Comparison of ENCODE assay signal across 9 mouse cellular contexts in genomic region chr5:115514346-115514745, GRCm38 (mm10). TPM values are rescaled to one million over a fixed set of nuclear protein-coding genes. Genes with fewer than 3 reads are reported as not detected.
A peak's percentile ranks its signal among the peaks of the same experiment; 100 is the strongest.
DNase-seq lines count a peak whose midpoint lies in the region; ATAC-seq and TF ChIP-seq lines count a peak whose summit lies in the region.
"Had no signal": no experiment of that assay in that cellular context is flagged by ENCODE, and none has a peak within 500 bp of the region (broad histone marks: within the 10 kb centered on the region; RNA-seq: fewer than 3 reads in every experiment).

No protein-coding gene starts in this region.

- H3K27me3 ChIP-seq in forebrain, embryonic 14.5 days (replicated peaks; ENCODE audit: control insufficient read depth, insufficient read depth, low read length), result no peaks in the 10 kb centered on the region
- no peaks in the 10 kb centered on the region for H3K27me3 ChIP-seq in forebrain, embryonic 16.5 days (replicated peaks; ENCODE audit: control insufficient read depth, insufficient read depth, low read length)
- no peaks in the 10 kb centered on the region for H3K27me3 ChIP-seq in lung, embryonic 14.5 days (ENCODE audit: insufficient read depth, low read length)
- H3K27me3 ChIP-seq in hindbrain, embryonic 15.5 days, result no peaks in the 10 kb centered on the region
- H3K27me3 ChIP-seq in liver, postnatal 0 days (ENCODE audit: insufficient read depth, low read length), result no peaks in the 10 kb centered on the region

- no peak for TF ChIP-seq CTCF in lung, embryonic 14.5 days (IDR thresholded peaks at IDR 0.05; ENCODE audit: low read depth)
- no peak for TF ChIP-seq CTCF in liver, postnatal 0 days (IDR thresholded peaks at IDR 0.05; ENCODE audit: low read depth)

- no peaks in the 10 kb centered on the region for H3K36me3 ChIP-seq in forebrain, embryonic 14.5 days (ENCODE audit: control insufficient read depth, insufficient read depth, low read length)
- no peaks in the 10 kb centered on the region for H3K36me3 ChIP-seq in forebrain, embryonic 16.5 days (ENCODE audit: control insufficient read depth, insufficient read depth)
- H3K36me3 ChIP-seq in lung, embryonic 14.5 days (ENCODE audit: insufficient read depth), result 0 out of 2 replicates have a peak, but pooled peaks cover 15% of the 10 kb centered on the region
- H3K36me3 ChIP-seq in hindbrain, embryonic 15.5 days, result no peaks in the 10 kb centered on the region
- H3K36me3 ChIP-seq in liver, postnatal 0 days (replicated peaks; ENCODE audit: insufficient read depth, low read length), result peaks cover 9% of the 10 kb centered on the region; the same call in 1 of the 2 replicates

- no peak overlapping the region for H3K4me2 ChIP-seq in forebrain, embryonic 14.5 days (ENCODE audit: low read length)
- no peak overlapping the region for H3K4me2 ChIP-seq in forebrain, embryonic 16.5 days (ENCODE audit: low read length)
- peak overlapping the region; percentile 55 for H3K4me2 ChIP-seq in lung, embryonic 14.5 days
- H3K4me2 ChIP-seq in hindbrain, embryonic 15.5 days, result no peak overlapping the region
- H3K4me2 ChIP-seq in liver, postnatal 0 days (ENCODE audit: low read depth, low read length), result peak overlapping the region; percentile 63

- no peak overlapping the region for H3K4me3 ChIP-seq in forebrain, embryonic 14.5 days (ENCODE audit: low read depth, low read length)
- H3K4me3 ChIP-seq in forebrain, embryonic 16.5 days (replicated peaks; ENCODE audit: low read length), result no peak overlapping the region
- no peak overlapping the region for H3K4me3 ChIP-seq in lung, embryonic 14.5 days (ENCODE audit: low read depth, low read length)
- H3K4me3 ChIP-seq in hindbrain, embryonic 15.5 days, result no peak overlapping the region
- H3K4me3 ChIP-seq in liver, postnatal 0 days (ENCODE audit: low read depth, low read length), result no peak overlapping the region

- peak overlapping the region; percentile 62; the same call in 1 of the 2 replicates for H3K27ac ChIP-seq in forebrain, embryonic 14.5 days (ENCODE audit: low read depth, low read length)
- no peak overlapping the region for H3K27ac ChIP-seq in forebrain, embryonic 16.5 days (ENCODE audit: low read length)
- H3K27ac ChIP-seq in lung, embryonic 14.5 days (ENCODE audit: low read depth), result peak overlapping the region; percentile 96
- peak overlapping the region; percentile 72; the same call in 1 of the 2 replicates for H3K27ac ChIP-seq in hindbrain, embryonic 15.5 days (replicated peaks)
- peak overlapping the region; percentile 95 for H3K27ac ChIP-seq in liver, postnatal 0 days (ENCODE audit: low read depth)

- peaks cover 18% of the 10 kb centered on the region for H3K4me1 ChIP-seq in forebrain, embryonic 14.5 days (ENCODE audit: control insufficient read depth, insufficient read depth, low read length)
- H3K4me1 ChIP-seq in forebrain, embryonic 16.5 days (replicated peaks; ENCODE audit: control insufficient read depth, insufficient read depth, low read length), result peaks cover 18% of the 10 kb centered on the region
- H3K4me1 ChIP-seq in lung, embryonic 14.5 days (ENCODE audit: insufficient read depth), result peaks cover 18% of the 10 kb centered on the region
- peaks cover 29% of the 10 kb centered on the region for H3K4me1 ChIP-seq in hindbrain, embryonic 15.5 days (replicated peaks)
- H3K4me1 ChIP-seq in liver, postnatal 0 days (ENCODE audit: insufficient read depth), result peaks cover 48% of the 10 kb centered on the region

- WGBS in forebrain, embryonic 14.5 days, result 85% methylated on average over 6 of the region's 6 CpGs
- 84% methylated on average over 6 of the region's 6 CpGs for WGBS in forebrain, embryonic 16.5 days
- WGBS in lung, embryonic 14.5 days, result 72% methylated on average over 6 of the region's 6 CpGs
- 83% methylated on average over 6 of the region's 6 CpGs for WGBS in hindbrain, embryonic 15.5 days
- WGBS in liver, postnatal 0 days (ENCODE audit: insufficient replicate concordance), result 53% methylated on average over 6 of the region's 6 CpGs

- DNase-seq in forebrain, embryonic 14.5 days (ENCODE audit: low spot score), result no peak
- DNase-seq in lung, embryonic 14.5 days, result no peak
- DNase-seq in lung, postnatal 14 days, result no peak
- DNase-seq in liver, postnatal 0 days, result peak; percentile 38
- DNase-seq in right cerebral cortex, adult 18-20 months, result no peak
- DNase-seq in frontal cortex, postnatal 10 days (ENCODE audit: low spot score in 2 of 2), result no peak

- H3K9me3 ChIP-seq in forebrain, embryonic 14.5 days (replicated peaks; ENCODE audit: control insufficient read depth, low read length), result no peaks in the 10 kb centered on the region
- H3K9me3 ChIP-seq in forebrain, embryonic 16.5 days (ENCODE audit: control insufficient read depth, low read length), result no peaks in the 10 kb centered on the region
- no peaks in the 10 kb centered on the region for H3K9me3 ChIP-seq in lung, embryonic 14.5 days (ENCODE audit: low read depth, low read length)
- H3K9me3 ChIP-seq in hindbrain, embryonic 15.5 days, result no peaks in the 10 kb centered on the region
- no peaks in the 10 kb centered on the region for H3K9me3 ChIP-seq in liver, postnatal 0 days (ENCODE audit: low read length)

- no peak for ATAC-seq in forebrain, embryonic 14.5 days
- no peak for ATAC-seq in forebrain, embryonic 16.5 days
- ATAC-seq in lung, embryonic 14.5 days (ENCODE audit: insufficient read depth), result peak; percentile 25
- ATAC-seq in hindbrain, embryonic 15.5 days (ENCODE audit: low FRiP score, low read depth), result no peak
- peak; percentile 72 for ATAC-seq in liver, postnatal 0 days
- ATAC-seq: midbrain, embryonic 16.5 days had no signal

- no peak for TF ChIP-seq EP300 in liver, postnatal 0 days (IDR thresholded peaks at IDR 0.05; ENCODE audit: low read depth)

- peak overlapping the region; percentile 4; the same call in 1 of the 2 replicates for H3K9ac ChIP-seq in forebrain, embryonic 14.5 days (ENCODE audit: low read length)
- no peak overlapping the region for H3K9ac ChIP-seq in forebrain, embryonic 16.5 days (replicated peaks; ENCODE audit: low read depth, low read length)
- H3K9ac ChIP-seq in lung, embryonic 14.5 days, result peak overlapping the region; percentile 52; the same call in 1 of the 2 replicates
- no peak overlapping the region for H3K9ac ChIP-seq in hindbrain, embryonic 15.5 days
- H3K9ac ChIP-seq in liver, postnatal 0 days (replicated peaks), result peak overlapping the region; percentile 62; the same call in 1 of the 2 replicates

RNA-seq across cellular contexts. Expression of gene Pxn, which starts 7.9 kb away (rescaled TPM):
- polyA plus RNA-seq in forebrain, embryonic 14.5 days (2014; fragmentation: Nextera tagmentation; extraction: Ambion mirVana), result 7.5 and 9.8 TPM in 2 replicates
- polyA plus RNA-seq in forebrain, embryonic 16.5 days (2015; fragmentation: Nextera tagmentation; extraction: Ambion mirVana), result 20.6 and 22.5 TPM in 2 replicates
- 22.3 and 25.2 TPM in 2 replicates for polyA plus RNA-seq in lung, embryonic 14.5 days (2014; fragmentation: Nextera tagmentation; extraction: Ambion mirVana)
- 22.0 and 24.3 TPM in 2 replicates for polyA plus RNA-seq in hindbrain, embryonic 15.5 days (2015; fragmentation: Nextera tagmentation; extraction: Ambion mirVana)
- 14.9 and 16.3 TPM in 2 replicates for polyA plus RNA-seq in liver, postnatal 0 days (2015; fragmentation: Nextera tagmentation; extraction: Ambion mirVana)

RNA-seq across cellular contexts. Expression of gene Sirt4, which starts 29.8 kb away (rescaled TPM):
- polyA plus RNA-seq in forebrain, embryonic 14.5 days (2014; fragmentation: Nextera tagmentation; extraction: Ambion mirVana), result 19.5 and 24.3 TPM in 2 replicates
- polyA plus RNA-seq in forebrain, embryonic 16.5 days (2015; fragmentation: Nextera tagmentation; extraction: Ambion mirVana), result 32.7 and 37.6 TPM in 2 replicates
- 22.8 and 23.9 TPM in 2 replicates for polyA plus RNA-seq in lung, embryonic 14.5 days (2014; fragmentation: Nextera tagmentation; extraction: Ambion mirVana)
- polyA plus RNA-seq in hindbrain, embryonic 15.5 days (2015; fragmentation: Nextera tagmentation; extraction: Ambion mirVana), result 27.3 and 32.2 TPM in 2 replicates
- 3.5 and 3.9 TPM in 2 replicates for polyA plus RNA-seq in liver, postnatal 0 days (2015; fragmentation: Nextera tagmentation; extraction: Ambion mirVana)

RNA-seq across cellular contexts. Expression of gene Rplp0, which starts 44.9 kb away (rescaled TPM):
- polyA plus RNA-seq in forebrain, embryonic 14.5 days (2014; fragmentation: Nextera tagmentation; extraction: Ambion mirVana), result 1,112 and 1,434 TPM in 2 replicates
- polyA plus RNA-seq in forebrain, embryonic 16.5 days (2015; fragmentation: Nextera tagmentation; extraction: Ambion mirVana), result 944 and 986 TPM in 2 replicates
- polyA plus RNA-seq in lung, embryonic 14.5 days (2014; fragmentation: Nextera tagmentation; extraction: Ambion mirVana), result 1,859 and 1,954 TPM in 2 replicates
- polyA plus RNA-seq in hindbrain, embryonic 15.5 days (2015; fragmentation: Nextera tagmentation; extraction: Ambion mirVana), result 801 and 847 TPM in 2 replicates
- 793 and 822 TPM in 2 replicates for polyA plus RNA-seq in liver, postnatal 0 days (2015; fragmentation: Nextera tagmentation; extraction: Ambion mirVana)

RNA-seq across cellular contexts. Expression of gene Pla2g1b, which starts 48.3 kb away (rescaled TPM):
- polyA plus RNA-seq in forebrain, embryonic 14.5 days (2014; fragmentation: Nextera tagmentation; extraction: Ambion mirVana), result not detected in 2 replicates
- polyA plus RNA-seq in forebrain, embryonic 16.5 days (2015; fragmentation: Nextera tagmentation; extraction: Ambion mirVana), result not detected in 2 replicates
- polyA plus RNA-seq in lung, embryonic 14.5 days (2014; fragmentation: Nextera tagmentation; extraction: Ambion mirVana), result 4.5 and 5.6 TPM in 2 replicates
- polyA plus RNA-seq in hindbrain, embryonic 15.5 days (2015; fragmentation: Nextera tagmentation; extraction: Ambion mirVana), result 0.54 TPM in 1 of 2 replicates, not detected in the other
- polyA plus RNA-seq in liver, postnatal 0 days (2015; fragmentation: Nextera tagmentation; extraction: Ambion mirVana), result not detected in 2 replicates
- polyA plus RNA-seq: midbrain, embryonic 16.5 days had no signal

RNA-seq across cellular contexts. Expression of gene Gcn1l1, which starts 50.7 kb away (rescaled TPM):
- 29.2 and 41.2 TPM in 2 replicates for polyA plus RNA-seq in forebrain, embryonic 14.5 days (2014; fragmentation: Nextera tagmentation; extraction: Ambion mirVana)
- polyA plus RNA-seq in forebrain, embryonic 16.5 days (2015; fragmentation: Nextera tagmentation; extraction: Ambion mirVana), result 44.7 and 53.6 TPM in 2 replicates
- 52.9 and 58.8 TPM in 2 replicates for polyA plus RNA-seq in lung, embryonic 14.5 days (2014; fragmentation: Nextera tagmentation; extraction: Ambion mirVana)
- polyA plus RNA-seq in hindbrain, embryonic 15.5 days (2015; fragmentation: Nextera tagmentation; extraction: Ambion mirVana), result 40.6 and 44.4 TPM in 2 replicates
- 7.7 and 10.3 TPM in 2 replicates for polyA plus RNA-seq in liver, postnatal 0 days (2015; fragmentation: Nextera tagmentation; extraction: Ambion mirVana)

Comparison
In these comparisons a context has a peak if more than half of its experiments do, and no peak if none do; other contexts are left out.
1. H3K9ac ChIP-seq: peak in forebrain, embryonic 14.5 days (single experiment), lung, embryonic 14.5 days (single experiment) and liver, postnatal 0 days (single experiment); none in forebrain, embryonic 16.5 days (single experiment) and hindbrain, embryonic 15.5 days (single experiment).
2. ATAC-seq: peak in lung, embryonic 14.5 days (single experiment) and liver, postnatal 0 days (single experiment); none in forebrain, embryonic 14.5 days (single experiment), forebrain, embryonic 16.5 days (single experiment) and hindbrain, embryonic 15.5 days (single experiment).
3. H3K4me2 ChIP-seq: peak in lung, embryonic 14.5 days (single experiment) and liver, postnatal 0 days (single experiment); none in forebrain, embryonic 14.5 days (single experiment), forebrain, embryonic 16.5 days (single experiment) and hindbrain, embryonic 15.5 days (single experiment).